Mouse (Mus musculus) macrophage (primary cell): ENCODE measurements around the gene Slc31a1. TPM values are rescaled to one million over a fixed set of nuclear protein-coding genes. Genes with fewer than 3 reads are reported as not detected.

Experiments used
- H3K27ac ChIP-seq: fragments of 350-480 bp; formaldehyde crosslinking; 2 replicates; pipeline ENCODE4 v1.9.0; 2021
- H3K36me3 ChIP-seq: fragments of 350-480 bp; formaldehyde crosslinking; 2 replicates; pipeline ENCODE4 v1.9.0; 2021; ENCODE audit errors: inconsistent target
- H3K4me3 ChIP-seq: fragments of 350-480 bp; formaldehyde crosslinking; 2 replicates; pipeline ENCODE4 v1.9.0; 2021; ENCODE audit errors: inconsistent target
- H3K79me2 ChIP-seq: fragments of 350-480 bp; formaldehyde crosslinking; 2 replicates; pipeline ENCODE4 v1.9.0; 2021; ENCODE audit errors: inconsistent target
- WGBS: methylation state at CpG from one replicate; pipeline ENCODE4 v1.1.7; 2026; ENCODE audit warnings: inconsistent platforms; ENCODE audit not compliant: missing documents; 5-methylcytosine and 5-hydroxymethylcytosine counted together
- polyA plus RNA-seq: library from polyadenylated mRNA; stranded (reverse); fragments of 250-400 nt; gene quantifications from 3 replicates; pipeline ENCODE4 v1.2.4, GENCODE M21; 2018; ENCODE audit warnings: inconsistent platforms

The Slc31a1 gene
- polyA plus RNA-seq, 1 experiment from 2014 or later = 73.8 TPM

DNA sequence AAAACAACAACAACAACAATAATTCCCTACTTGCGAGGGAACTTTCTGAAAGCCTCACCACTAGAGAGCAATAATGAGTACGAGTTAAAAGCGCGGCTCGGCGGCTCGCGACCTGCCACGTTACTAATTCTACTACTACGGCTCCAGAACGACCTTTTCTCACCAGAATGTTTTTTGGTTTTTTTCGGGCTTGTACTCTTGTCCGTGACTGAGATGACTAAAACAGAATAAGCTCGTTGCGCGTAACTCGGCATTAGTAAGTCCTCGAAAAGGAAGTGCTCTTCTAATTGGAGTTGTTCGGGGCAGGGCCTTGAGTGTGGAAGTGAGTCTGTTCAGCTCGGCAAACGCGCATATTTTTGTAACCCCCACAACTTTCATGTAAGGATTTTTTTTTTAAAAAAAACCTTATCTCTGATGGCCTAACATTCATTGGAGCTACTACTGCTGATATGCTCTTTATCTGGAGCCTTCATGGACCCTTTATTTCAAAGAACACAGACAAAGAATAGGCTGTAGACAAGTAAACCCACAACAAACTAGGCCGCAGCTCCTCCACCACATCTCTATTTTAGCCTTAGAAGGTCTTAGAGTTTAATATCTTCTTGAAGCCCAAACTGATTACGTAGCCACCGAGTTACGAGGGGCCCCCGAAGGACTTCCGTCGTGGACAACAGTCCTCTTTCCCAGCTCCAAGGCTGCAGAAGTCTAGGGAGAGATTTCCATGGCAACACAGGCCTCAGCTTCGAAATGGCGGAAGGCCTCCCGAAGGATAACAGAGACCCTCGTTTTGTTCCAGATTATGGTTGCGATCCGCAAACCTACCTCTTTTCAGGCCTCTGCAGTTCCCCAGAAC is 47.4 kb downstream of the Slc31a1 start:
- Histone ChIP-seq H3K4me3 (peak overlapping the region; percentile 94), H3K79me2 (peaks cover 90% of the 10 kb centered on the region), H3K36me3 (peaks cover 25% of the 10 kb centered on the region), H3K27ac (peak overlapping the region; percentile 78)
- WGBS = under 1% methylated on average over 35 of the region's 35 CpGs

DNA sequence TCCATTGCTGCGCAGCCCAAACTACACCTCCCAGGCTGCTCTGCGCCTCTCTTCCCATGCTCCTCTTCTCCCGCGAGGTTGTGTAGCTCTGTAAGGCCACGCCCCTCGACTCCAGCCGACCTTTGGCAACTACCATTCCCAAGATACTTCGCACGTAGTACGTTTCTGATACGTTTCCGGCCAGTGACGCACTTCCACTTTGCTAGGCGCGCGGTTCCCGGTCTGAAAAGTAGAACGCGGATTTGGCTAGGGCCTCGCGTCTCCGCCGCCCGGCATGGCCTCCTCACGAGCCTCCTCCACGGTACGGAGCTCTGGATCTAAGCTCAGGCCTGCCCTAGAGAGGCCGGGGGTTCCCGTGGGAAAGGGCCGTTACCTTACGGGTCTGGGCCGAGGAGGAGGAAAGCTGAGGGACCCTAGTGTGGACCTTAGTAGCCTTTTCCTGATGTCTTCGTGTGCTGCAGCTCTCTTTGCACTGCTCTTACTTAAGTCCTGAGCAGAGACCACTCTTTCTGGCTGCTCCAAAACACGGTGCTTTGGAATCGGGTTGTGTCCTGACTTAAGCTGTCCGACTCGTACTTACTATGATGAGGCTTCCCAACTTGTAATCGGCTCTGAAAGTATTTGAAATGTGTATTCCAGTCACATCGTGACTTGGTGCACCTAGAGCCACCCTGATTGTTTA is 48.2 kb downstream of the Slc31a1 start, which contains the start of the genes Cdc26 and Prpf4:
Gene Cdc26, minus strand, starts transcription at position 42 of the 682 bp plus-strand sequence.
Gene Prpf4, plus strand, starts transcription at position 197 of the 682 bp plus-strand sequence.
- Histone ChIP-seq H3K27ac (peak within 1 kb of the TSS; percentile 78), H3K36me3 (peaks cover 25% of the 10 kb centered on the region), H3K79me2 (peaks cover 84% of the 10 kb centered on the region), H3K4me3 (peak within 1 kb of the TSS; percentile 94)
- under 1% methylated on average over 39 of the region's 39 CpGs for WGBS

DNA sequence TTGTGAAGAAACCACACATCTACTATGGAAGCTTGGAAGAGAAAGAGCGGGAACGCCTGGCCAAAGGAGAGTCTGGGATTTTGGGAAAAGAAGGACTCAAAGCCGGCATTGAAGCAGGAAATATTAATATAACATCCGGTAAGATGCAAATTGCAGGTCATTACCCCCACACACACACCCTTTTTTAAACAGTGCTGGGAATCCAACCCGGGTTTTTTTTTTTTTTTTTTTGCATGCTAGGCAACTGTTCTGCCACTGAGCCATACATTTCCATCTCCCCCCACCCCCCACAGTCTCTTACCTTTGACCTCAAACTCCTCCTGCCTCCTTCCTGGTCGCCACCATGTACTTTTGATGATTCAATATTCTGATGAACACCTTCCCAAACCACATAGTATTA is 49.1 kb downstream of the Slc31a1 start:
- Histone ChIP-seq H3K4me3 (peak overlapping the region; percentile 94), H3K79me2 (peaks cover 76% of the 10 kb centered on the region), H3K27ac (peak overlapping the region; percentile 78; the same call in 1 of the 2 replicates), H3K36me3 (peaks cover 32% of the 10 kb centered on the region)
- 43% methylated on average over 6 of the region's 6 CpGs for WGBS

DNA sequence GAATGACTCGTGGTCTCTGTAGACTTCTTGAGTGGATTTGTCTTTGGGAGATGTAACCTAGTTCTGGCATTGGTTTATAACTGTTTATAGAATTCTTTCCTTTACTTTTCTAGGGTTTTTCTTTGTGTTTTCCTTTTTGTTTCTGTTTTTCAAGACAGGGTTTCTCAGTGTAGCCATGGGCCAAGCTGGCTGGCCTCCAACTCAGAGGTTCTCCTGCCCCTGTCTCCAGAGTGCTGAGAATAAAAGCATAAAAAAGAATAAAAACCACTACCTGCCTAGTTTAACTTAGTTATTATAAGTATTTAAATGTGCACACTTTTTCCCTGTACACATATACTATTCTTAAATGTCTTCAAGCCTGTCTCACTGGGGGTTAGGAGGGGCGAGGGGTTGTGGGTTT is 49.8 kb downstream of the Slc31a1 start:
- Histone ChIP-seq H3K4me3 (no peak overlapping the region), H3K79me2 (peaks cover 68% of the 10 kb centered on the region), H3K36me3 (peaks cover 39% of the 10 kb centered on the region), H3K27ac (no peak overlapping the region)
- WGBS = 92% methylated on average over 2 of the region's 2 CpGs

DNA sequence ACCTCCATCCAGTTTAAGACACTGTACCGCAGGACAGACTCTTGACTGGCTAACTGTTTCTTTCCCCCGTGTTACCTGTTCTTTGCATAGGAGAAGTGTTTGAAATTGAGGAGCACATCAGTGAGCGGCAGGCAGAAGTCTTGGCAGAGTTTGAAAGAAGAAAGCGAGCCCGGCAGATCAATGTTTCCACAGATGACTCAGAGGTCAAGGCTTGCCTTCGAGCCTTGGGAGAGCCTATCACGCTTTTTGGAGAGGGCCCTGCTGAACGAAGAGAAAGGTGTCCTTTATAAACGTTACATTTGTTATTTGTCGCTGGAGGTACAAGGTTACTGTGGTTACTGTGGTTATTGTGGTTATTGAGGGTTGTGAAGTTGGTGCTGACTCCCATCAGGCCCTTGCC is 51.1 kb downstream of the Slc31a1 start:
- peaks cover 52% of the 10 kb centered on the region for H3K36me3 ChIP-seq
- H3K4me3 ChIP-seq = no peak overlapping the region
- no peak overlapping the region for H3K27ac ChIP-seq
- peaks cover 56% of the 10 kb centered on the region for H3K79me2 ChIP-seq
- WGBS = 69% methylated on average over 10 of the region's 10 CpGs

DNA sequence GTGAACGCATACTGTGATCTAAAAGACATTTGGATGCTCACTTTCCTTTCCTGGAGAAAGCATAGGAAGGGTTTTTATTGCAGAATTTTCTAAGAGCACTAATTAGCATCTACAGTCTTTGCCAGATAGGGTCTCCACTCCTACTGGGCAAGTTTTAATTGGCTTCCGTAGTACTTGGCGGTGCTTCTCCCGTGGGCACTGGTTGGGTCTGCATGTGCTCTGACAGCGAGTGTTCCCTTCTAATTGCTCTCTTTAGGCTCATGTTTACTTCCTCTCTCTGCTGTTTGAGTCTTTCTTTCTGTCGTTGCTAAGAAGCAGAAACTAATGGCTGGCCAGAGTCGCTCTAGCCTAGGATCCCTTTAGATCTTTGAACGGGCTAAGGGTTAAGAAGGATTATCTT is 57.9 kb downstream of the Slc31a1 start:
- H3K36me3 ChIP-seq = peaks cover 100% of the 10 kb centered on the region
- H3K4me3 ChIP-seq = no peak overlapping the region
- 92% methylated on average over 8 of the region's 8 CpGs for WGBS
- no peaks in the 10 kb centered on the region for H3K79me2 ChIP-seq
- no peak overlapping the region for H3K27ac ChIP-seq

DNA sequence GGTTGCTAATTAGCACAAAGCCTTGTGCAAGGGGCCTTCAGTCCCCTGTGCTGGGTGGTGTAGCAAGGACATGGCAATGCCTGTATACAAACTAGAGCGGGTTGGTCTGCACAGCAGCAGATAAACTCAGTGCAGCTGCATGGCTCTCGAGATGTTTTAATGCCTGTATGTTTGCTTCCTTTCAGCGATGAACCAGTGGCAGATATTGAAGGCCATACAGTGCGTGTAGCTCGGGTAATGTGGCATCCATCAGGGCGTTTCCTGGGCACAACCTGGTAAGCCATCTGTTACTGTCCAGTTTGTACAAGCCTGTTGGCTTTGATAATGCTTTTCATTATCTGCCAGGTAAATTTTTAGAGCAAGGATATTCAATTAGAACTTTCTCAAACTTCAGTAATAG is 58.6 kb downstream of the Slc31a1 start:
- WGBS = 88% methylated on average over 6 of the region's 6 CpGs
- Histone ChIP-seq H3K79me2 (no peaks in the 10 kb centered on the region), H3K27ac (no peak overlapping the region), H3K4me3 (no peak overlapping the region), H3K36me3 (peaks cover 100% of the 10 kb centered on the region)

DNA sequence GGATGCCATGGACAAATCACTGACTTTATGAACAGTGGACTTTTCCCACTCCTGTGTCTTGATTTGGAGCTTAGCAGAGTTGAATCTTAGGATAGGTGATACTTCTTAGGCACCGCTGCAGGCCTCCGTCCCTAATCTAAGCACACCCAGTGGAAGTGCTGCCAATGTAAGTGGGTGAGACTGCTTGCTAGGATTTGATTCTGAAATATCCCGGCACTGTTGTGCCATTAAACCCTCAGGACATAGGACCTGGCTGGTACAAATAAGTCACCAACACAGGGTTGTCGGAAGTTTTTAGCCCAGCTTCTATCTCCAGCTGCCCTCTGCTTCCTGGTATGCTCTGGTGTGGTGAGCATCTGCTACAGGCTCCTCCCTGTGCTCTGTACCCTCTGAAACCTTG is 65.4 kb downstream of the Slc31a1 start:
- WGBS = 100% methylated on average over 4 of the region's 4 CpGs
- Histone ChIP-seq H3K36me3 (peaks cover 34% of the 10 kb centered on the region), H3K4me3 (no peak overlapping the region), H3K79me2 (no peaks in the 10 kb centered on the region), H3K27ac (no peak overlapping the region)

DNA sequence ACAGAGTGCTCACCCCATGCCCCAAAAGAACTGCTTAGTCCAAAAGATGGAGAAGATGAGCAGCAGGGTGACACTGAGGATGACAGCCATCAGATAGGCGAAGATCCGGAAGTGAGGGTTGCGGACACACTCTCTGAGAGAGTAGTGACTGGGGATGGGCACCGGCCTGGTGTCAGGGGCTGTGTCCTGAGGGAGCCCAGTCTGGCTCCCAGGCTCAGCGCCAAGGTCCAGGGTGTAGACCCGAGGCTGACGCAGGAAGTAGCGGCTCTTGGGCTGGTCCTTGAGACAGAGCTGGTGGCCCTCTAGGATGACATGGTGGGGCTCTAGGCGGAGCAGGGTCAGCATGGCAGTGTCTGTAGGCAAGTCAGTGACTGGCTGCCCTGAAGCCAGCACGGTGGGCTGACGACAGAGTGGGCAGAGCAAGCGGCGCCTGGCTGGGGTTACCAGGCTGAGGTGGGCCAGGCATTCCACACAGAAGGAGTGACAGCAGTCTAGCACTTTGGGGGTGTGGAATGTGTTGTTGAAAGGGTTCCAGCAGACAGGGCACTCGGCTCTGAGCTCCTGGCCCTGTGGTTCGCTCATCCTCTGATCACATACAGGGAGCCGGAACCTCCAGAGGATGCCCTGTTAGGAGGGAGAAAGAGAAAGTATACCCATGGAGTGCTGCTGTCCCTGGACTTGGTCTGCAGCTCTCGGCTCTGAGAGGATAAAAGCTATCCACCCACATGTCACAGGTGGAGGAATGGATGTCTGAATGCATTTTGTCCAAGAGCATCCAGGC is 67.6 kb downstream of the Slc31a1 start:
- H3K36me3 ChIP-seq = peaks cover 11% of the 10 kb centered on the region
- 80% methylated on average over 15 of the region's 17 CpGs for WGBS
- H3K27ac ChIP-seq = no peak overlapping the region
- no peaks in the 10 kb centered on the region for H3K79me2 ChIP-seq
- H3K4me3 ChIP-seq = no peak overlapping the region

DNA sequence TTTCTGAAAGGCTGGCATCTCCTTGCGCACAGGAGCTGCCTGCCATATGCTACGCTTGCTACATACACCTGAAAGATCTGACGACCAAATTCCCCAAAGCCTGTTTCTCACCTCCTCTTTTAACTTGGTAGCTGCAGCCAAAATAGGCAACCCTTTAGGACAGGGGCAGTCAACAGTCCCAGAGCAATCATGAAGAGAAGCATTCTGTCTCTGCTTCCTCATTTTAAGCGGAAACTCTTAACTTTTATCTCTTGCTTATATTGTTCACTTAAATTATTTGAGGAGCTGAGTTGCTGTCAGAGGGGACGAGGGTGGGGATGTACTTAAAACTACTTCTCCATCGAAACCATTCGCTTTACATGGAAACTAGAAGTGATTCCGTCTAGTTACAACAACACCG is 69.1 kb downstream of the Slc31a1 start:
- WGBS = 86% methylated on average over 9 of the region's 9 CpGs
- Histone ChIP-seq H3K36me3 (no peaks in the 10 kb centered on the region; the same call in 1 of the 2 replicates), H3K4me3 (no peak overlapping the region), H3K27ac (no peak overlapping the region), H3K79me2 (no peaks in the 10 kb centered on the region)

DNA sequence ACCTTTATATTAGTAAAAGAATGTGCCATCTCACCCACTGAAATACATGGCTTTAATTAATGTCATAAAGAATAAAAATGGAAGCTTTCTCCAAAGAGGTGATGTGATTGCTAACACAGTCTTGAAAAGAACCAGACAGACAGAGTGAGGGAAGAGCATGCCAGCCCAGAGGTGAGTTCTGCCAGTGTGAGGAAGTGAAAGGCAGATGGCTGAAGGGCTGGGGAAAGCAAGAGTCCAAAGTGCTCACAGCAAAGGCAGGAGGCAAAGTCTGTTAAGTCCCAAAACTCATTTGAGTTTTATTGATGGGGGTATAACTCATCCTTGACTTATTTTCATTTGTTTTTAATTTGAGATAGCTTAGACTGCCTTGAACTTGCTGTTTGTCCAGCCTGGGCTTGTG is 70.2 kb downstream of the Slc31a1 start:
- no peak overlapping the region for H3K27ac ChIP-seq
- H3K36me3 ChIP-seq = no peaks in the 10 kb centered on the region
- H3K4me3 ChIP-seq = no peak overlapping the region

DNA sequence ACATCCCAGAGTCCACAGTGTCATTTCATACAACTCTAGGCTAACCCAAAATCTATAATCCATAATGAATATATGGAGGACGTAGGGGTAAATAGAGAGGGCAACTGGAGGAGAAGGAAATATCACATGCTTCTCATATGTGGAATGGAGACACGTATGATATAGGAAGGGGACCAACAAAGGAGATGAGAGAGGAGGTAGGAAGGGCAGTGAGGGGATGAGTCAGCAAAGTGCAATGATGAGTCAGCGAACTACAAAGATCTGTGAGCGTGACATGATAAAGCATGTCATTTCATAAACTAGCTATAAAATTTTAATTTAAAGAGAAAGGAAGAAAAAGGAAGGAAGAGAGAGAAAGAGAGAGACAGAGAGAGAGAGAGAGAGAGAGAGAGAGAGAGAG is 71.0 kb downstream of the Slc31a1 start:
- Histone ChIP-seq H3K79me2 (no peaks in the 10 kb centered on the region), H3K4me3 (no peak overlapping the region), H3K27ac (no peak overlapping the region), H3K36me3 (no peaks in the 10 kb centered on the region)
- 71% methylated on average over 4 of the region's 4 CpGs for WGBS

More for the DNA sequence above, 70.2 kb downstream of the Slc31a1 start:
- H3K79me2 ChIP-seq = no peaks in the 10 kb centered on the region

DNA sequence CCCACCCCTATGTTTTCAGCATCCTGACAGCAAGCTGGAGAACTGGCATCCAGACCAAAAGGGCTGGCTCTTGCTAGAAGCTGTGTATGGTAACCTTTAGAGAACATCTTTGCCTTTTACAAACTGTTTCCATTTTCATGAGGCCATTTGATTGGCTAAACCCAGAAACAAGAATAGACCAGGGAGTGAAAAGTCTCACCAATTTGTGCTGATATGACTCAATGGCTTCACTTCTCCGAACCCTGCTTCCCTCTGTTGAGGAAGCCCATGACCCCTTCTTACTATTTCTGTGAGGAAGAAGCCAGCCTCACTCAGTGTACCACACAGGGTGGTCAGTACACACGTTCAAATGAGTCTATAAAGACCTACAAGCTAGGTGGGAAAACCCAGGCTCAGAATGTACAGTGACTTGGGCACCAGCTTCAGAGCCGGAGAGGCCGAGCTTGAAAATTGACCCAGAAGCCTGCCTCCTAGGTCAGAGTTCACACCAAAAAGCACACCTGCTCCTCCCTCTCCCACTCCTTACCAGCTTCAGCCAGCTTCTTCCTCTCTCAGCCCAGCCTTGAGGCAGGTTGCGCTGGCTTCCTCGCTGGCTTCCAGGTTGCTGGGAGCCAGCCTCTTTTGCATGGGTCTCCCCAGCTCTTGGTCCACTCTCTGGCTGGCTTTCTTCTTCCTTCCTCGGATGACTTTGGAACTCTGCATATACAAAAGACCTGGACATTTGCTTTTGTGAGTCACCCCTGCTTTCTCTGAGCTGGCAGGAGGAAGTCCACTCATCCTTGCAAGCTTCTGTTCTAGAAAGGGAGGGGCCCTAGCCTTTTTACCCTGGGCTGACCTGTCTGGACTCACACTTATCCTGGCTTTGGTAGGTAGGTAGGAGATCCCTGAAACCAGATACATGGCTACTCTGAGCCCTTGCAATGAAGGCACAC is 73.7 kb downstream of the Slc31a1 start:
- 69% methylated on average over 7 of the region's 7 CpGs for WGBS
- H3K27ac ChIP-seq = no peak overlapping the region
- no peak overlapping the region for H3K4me3 ChIP-seq
- H3K79me2 ChIP-seq = no peaks in the 10 kb centered on the region
- H3K36me3 ChIP-seq = no peaks in the 10 kb centered on the region

DNA sequence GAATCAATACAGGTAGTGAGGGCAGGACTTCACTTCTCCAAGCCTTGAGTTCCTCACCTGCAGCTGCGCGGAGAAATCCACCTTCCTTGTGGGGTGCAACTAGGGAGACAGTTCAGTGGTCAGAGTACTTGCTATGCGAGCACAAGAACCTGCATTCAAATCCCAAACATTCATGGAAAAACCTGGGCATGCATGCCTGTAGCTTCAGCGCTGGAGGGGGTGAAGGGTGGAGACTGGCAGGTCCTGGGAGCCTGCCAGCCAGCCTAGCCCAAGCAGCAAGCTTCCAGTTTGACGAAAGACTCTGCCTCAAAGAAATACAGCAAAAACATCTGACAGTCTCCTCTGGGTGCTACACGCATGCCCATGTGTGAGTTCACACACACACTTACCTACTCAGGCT is 74.6 kb downstream of the Slc31a1 start, which contains the start of gene Rnf183:
Gene Rnf183, minus strand, starts transcription at position 172 of the 400 bp plus-strand sequence.
- Histone ChIP-seq H3K27ac (no peak within 1 kb of the TSS), H3K4me3 (no peak within 1 kb of the TSS), H3K36me3 (no peaks in the 10 kb centered on the region), H3K79me2 (no peaks in the 10 kb centered on the region)
- WGBS = 90% methylated on average over 6 of the region's 6 CpGs
